ENCODE assay signal across 8 mouse cellular contexts in the genomic region with DNA sequence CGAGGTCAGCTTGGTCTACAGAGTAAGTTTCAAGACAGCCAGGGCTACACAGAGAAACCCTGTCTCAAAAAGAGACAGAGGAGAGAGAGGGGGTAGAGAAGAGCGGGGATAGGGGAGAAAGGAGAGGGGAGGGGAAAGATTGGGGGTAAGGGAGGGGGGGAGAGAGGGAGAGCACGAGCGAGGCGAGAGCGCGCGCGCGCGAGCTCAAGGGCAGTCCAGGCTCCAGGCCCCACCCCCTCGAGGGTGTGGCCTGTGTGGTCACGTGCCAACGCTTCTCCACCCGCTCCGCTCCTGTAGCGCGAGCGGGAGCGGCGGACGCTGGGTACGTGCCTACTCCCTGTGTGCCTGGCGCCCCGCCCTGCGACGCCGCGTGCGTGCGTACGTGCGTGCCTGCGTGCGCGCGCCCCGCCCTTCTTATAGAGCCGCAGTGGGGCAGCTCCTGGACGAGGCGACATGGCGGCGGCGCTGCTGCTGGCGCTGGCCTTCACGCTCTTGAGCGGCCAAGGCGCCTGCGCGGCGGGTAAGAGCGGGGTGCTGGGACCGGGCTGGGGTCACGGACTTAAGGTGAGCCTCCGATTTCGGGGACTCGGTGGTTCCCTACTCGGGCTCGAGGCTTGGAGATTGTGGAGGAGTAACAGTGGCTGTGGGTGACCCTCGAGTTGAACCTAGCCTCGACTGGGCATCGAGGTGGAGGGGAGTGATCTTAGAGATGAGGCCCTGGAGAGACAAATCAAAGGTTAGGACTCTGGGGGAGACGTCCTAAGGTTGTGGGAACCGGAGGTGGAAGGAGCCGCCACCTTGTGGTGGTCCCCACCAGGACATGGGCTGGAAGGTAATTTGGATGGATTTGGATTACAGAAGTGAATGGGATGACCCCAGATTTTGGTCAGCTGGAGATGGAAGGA. TPM values are rescaled to one million over a fixed set of nuclear protein-coding genes. Genes with fewer than 3 reads are reported as not detected.
DNase-seq lines count a peak whose midpoint lies in the region; ATAC-seq lines count a peak whose summit lies in the region.

A gene (plus strand): TSS at position 427 of the 905 bp plus-strand sequence.

- no peaks in the 10 kb centered on the region for H3K9me3 ChIP-seq in hindbrain, embryonic 16.5 days (ENCODE audit: control insufficient read depth, low read length)

- peaks cover 29% of the 10 kb centered on the region for H3K4me1 ChIP-seq in hindbrain, embryonic 16.5 days (ENCODE audit: control insufficient read depth, insufficient read depth, low read depth, low read length)

- peak within 1 kb of the TSS; percentile 91 for H3K27ac ChIP-seq in hindbrain, embryonic 16.5 days (ENCODE audit: low read depth, low read length)
- peak within 1 kb of the TSS; percentile 70 for H3K27ac ChIP-seq in macrophage

- under 1% methylated on average over 52 of the region's 65 CpGs for WGBS in hindbrain, embryonic 16.5 days
- under 1% methylated on average over 45 of the region's 65 CpGs for WGBS in macrophage (ENCODE audit: missing documents)

- DNase-seq in T-cell, adult 2 months (ENCODE audit: low spot score), result peak; percentile 99
- peak; percentile 98 to 100 for DNase-seq in cerebellum, postnatal 36 days
- DNase-seq in gastrocnemius, adult 18-20 months (ENCODE audit: low spot score), result peak; percentile 98
- peak; percentile 98 to 99 for DNase-seq in left cerebral cortex, adult 18-20 months (ENCODE audit: low spot score in 2 of 2)
- peak; percentile 99 for DNase-seq in right cerebral cortex, adult 18-20 months
- DNase-seq in urinary bladder, postnatal 10 days (ENCODE audit: low spot score), result peak; percentile 92

- ATAC-seq in hindbrain, embryonic 16.5 days, result peak; percentile 95

- H3K79me2 ChIP-seq in macrophage (ENCODE audit: inconsistent target), result peaks cover 49% of the 10 kb centered on the region

- H3K9ac ChIP-seq in hindbrain, embryonic 16.5 days (ENCODE audit: low read depth, low read length), result peak within 1 kb of the TSS; percentile 95

- peak within 1 kb of the TSS; percentile 84 for H3K4me3 ChIP-seq in hindbrain, embryonic 16.5 days (ENCODE audit: low read length)
- H3K4me3 ChIP-seq in macrophage (ENCODE audit: inconsistent target), result peak within 1 kb of the TSS; percentile 90

- peak within 1 kb of the TSS; percentile 94 for H3K4me2 ChIP-seq in hindbrain, embryonic 16.5 days (ENCODE audit: low read length)

- H3K27me3 ChIP-seq in hindbrain, embryonic 16.5 days (replicated peaks; ENCODE audit: control insufficient read depth, insufficient read depth, low read length), result no peaks in the 10 kb centered on the region

- peaks cover 6% of the 10 kb centered on the region for H3K36me3 ChIP-seq in hindbrain, embryonic 16.5 days (ENCODE audit: control insufficient read depth, insufficient read depth, low read length)
- H3K36me3 ChIP-seq in macrophage (ENCODE audit: inconsistent target), result peaks cover 5% of the 10 kb centered on the region; the same call in 1 of the 2 replicates

RNA-seq across cellular contexts. Expression of the gene that starts here (rescaled TPM):
- 100 to 1,000 TPM; 540 to 773 TPM for total RNA-seq in gastrocnemius, adult 18-20 months (2021)
- polyA plus RNA-seq in hindbrain, embryonic 16.5 days (2015; fragmentation: Nextera tagmentation; extraction: Ambion mirVana), result 1,077 and 1,193 TPM in 2 replicates
- 100 to 1,000 TPM; 566 to 614 TPM for total RNA-seq in left cerebral cortex, adult 18-20 months (2021)
- total RNA-seq in macrophage (2018; cell fraction: chromatin; rRNA removed), result 100 to 1,000 TPM in 1 of 26 experiments, 10 to 100 TPM in 24, 1 to 10 TPM in 1; 9.3 to 103 (median 24.2) TPM
- 100 to 1,000 TPM; 223 to 350 (median 282) TPM for total RNA-seq in macrophage (2018; cell fraction: cytosol; rRNA removed)
- 100 to 1,000 TPM in 24 of 26 experiments, 10 to 100 TPM in 2; 52.0 to 234 (median 147) TPM for total RNA-seq in macrophage (2018; cell fraction: nucleus; rRNA removed)
- polyA plus RNA-seq in macrophage (2018), result 331 to 456 TPM (median 356 TPM) in 3 replicates

Comparison
In these comparisons a context has a peak if more than half of its experiments do, and no peak if none do; other contexts are left out.
1. Peak in every context shown above with its lines: DNase-seq, ATAC-seq, H3K4me3 ChIP-seq and H3K27ac ChIP-seq.